Mouse (Mus musculus): ENCODE results near the gene Coq10a. TPM values are rescaled to one million over a fixed set of nuclear protein-coding genes. Genes with fewer than 3 reads are reported as not detected.

The Coq10a gene
- polyA plus RNA-seq, 1 experiment from 2014 or later = 12.9 TPM

DNA sequence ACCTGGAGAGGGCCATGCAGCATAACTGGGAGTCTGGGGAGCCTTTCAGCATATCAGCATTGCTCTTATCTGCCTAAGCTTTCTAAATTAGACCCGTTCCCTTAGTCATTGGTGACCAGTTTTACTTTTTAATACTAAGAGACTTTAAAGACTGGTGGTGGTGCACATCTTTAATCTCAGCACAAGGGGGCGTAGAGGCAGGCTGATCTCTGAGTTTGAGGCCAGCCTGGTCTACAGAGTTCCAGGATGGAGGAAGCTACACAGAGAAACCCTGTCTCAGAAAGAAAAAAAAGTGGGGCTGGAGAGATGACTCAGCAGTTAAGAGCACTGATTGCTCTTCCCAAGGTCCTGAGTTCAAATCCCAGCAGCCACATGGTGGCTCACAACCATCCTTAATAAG lies 28.5 kb downstream of the Coq10a start:
- Histone ChIP-seq H3K4me3 (ENCODE audit: low read depth, low read length) (no peak overlapping the region), H3K4me2 (replicated peaks; ENCODE audit: low read depth) (no peak overlapping the region), H3K27me3 (ENCODE audit: control insufficient read depth, insufficient read depth, low read length) (no peaks in the 10 kb centered on the region), H3K4me1 (replicated peaks; ENCODE audit: control insufficient read depth, insufficient read depth) (peaks cover 3% of the 10 kb centered on the region; the same call in 1 of the 2 replicates), H3K9ac (ENCODE audit: low read length) (peak overlapping the region; percentile 18; the same call in 1 of the 2 replicates), H3K36me3 (ENCODE audit: control insufficient read depth, insufficient read depth, low read length) (no peaks in the 10 kb centered on the region), H3K27ac (replicated peaks) (no peak overlapping the region), H3K9me3 (ENCODE audit: control insufficient read depth, low read length) (no peaks in the 10 kb centered on the region)
- no peak for ATAC-seq (ENCODE audit: low FRiP score, low TSS enrichment)
- WGBS = 80% methylated on average over 2 of the region's 2 CpGs
- TF ChIP-seq EP300 (optimal IDR thresholded peaks at IDR 0.05) = no peak
- TF ChIP-seq CTCF (IDR thresholded peaks at IDR 0.05; ENCODE audit: low read depth) = peak; percentile 64
- no peak for DNase-seq (ENCODE audit: low spot score)

DNA sequence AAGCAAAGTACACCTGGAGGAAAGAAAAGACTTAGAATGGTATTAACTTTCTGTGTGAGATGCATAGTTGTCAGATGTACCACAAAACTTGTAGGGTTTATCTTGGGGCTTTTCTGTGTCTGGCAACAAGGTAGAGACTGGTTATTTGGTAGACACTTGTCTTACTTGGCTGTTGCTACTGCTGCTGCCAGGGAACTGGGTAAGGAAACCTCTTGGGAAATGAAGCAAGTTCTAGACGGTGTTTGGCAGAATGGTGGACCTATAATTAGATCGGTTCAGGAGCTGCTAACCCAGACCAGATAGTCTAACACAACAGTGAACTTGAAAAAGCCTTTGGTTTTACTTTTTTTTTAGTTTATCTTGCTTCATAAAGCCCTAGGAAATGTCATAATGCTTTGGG lies 29.8 kb downstream of the Coq10a start:
- H3K9ac ChIP-seq (ENCODE audit: low read length) = peak overlapping the region; percentile 89; the same call in 1 of the 2 replicates
- peak overlapping the region; percentile 84 for H3K4me3 ChIP-seq (ENCODE audit: low read depth, low read length)
- TF ChIP-seq EP300 (optimal IDR thresholded peaks at IDR 0.05) (no peak), CTCF (IDR thresholded peaks at IDR 0.05; ENCODE audit: low read depth) (no peak)
- H3K9me3 ChIP-seq (ENCODE audit: control insufficient read depth, low read length) = no peaks in the 10 kb centered on the region
- peak overlapping the region; percentile 85 for H3K4me2 ChIP-seq (replicated peaks; ENCODE audit: low read depth)
- WGBS = 44% methylated on average over 2 of the region's 2 CpGs
- H3K4me1 ChIP-seq (replicated peaks; ENCODE audit: control insufficient read depth, insufficient read depth) = peaks cover 3% of the 10 kb centered on the region; the same call in 1 of the 2 replicates
- DNase-seq (ENCODE audit: low spot score) (no peak), ATAC-seq (ENCODE audit: low FRiP score, low TSS enrichment) (no peak)
- H3K27ac ChIP-seq (replicated peaks) = peak overlapping the region; percentile 97; the same call in 1 of the 2 replicates
- no peaks in the 10 kb centered on the region for H3K36me3 ChIP-seq (ENCODE audit: control insufficient read depth, insufficient read depth, low read length)
- no peaks in the 10 kb centered on the region for H3K27me3 ChIP-seq (ENCODE audit: control insufficient read depth, insufficient read depth, low read length)

GRCm38 (mm10) chr10:128338415-128338814 lies 30.4 kb downstream of the Coq10a start:
- Histone ChIP-seq H3K9me3 (ENCODE audit: control insufficient read depth, low read length) (no peaks in the 10 kb centered on the region), H3K4me2 (replicated peaks; ENCODE audit: low read depth) (peak overlapping the region; percentile 85), H3K4me1 (replicated peaks; ENCODE audit: control insufficient read depth, insufficient read depth) (peaks cover 3% of the 10 kb centered on the region; the same call in 1 of the 2 replicates), H3K36me3 (ENCODE audit: control insufficient read depth, insufficient read depth, low read length) (no peaks in the 10 kb centered on the region), H3K9ac (ENCODE audit: low read length) (peak overlapping the region; percentile 89), H3K4me3 (ENCODE audit: low read depth, low read length) (peak overlapping the region; percentile 84), H3K27me3 (ENCODE audit: control insufficient read depth, insufficient read depth, low read length) (no peaks in the 10 kb centered on the region), H3K27ac (replicated peaks) (peak overlapping the region; percentile 97)
- TF ChIP-seq CTCF (IDR thresholded peaks at IDR 0.05; ENCODE audit: low read depth) (no peak), EP300 (optimal IDR thresholded peaks at IDR 0.05) (no peak)
- 11% methylated on average over 5 of the region's 5 CpGs for WGBS
- ATAC-seq (ENCODE audit: low FRiP score, low TSS enrichment) (peak; percentile 43), DNase-seq (ENCODE audit: low spot score) (no peak)

- Histone ChIP-seq H3K4me3 (ENCODE audit: low read depth, low read length) (peak within 1 kb of the TSS; percentile 84), H3K4me1 (replicated peaks; ENCODE audit: control insufficient read depth, insufficient read depth) (peaks cover 3% of the 10 kb centered on the region; the same call in 1 of the 2 replicates), H3K36me3 (ENCODE audit: control insufficient read depth, insufficient read depth, low read length) (no peaks in the 10 kb centered on the region), H3K9ac (ENCODE audit: low read length) (peak within 1 kb of the TSS; percentile 89), H3K27ac (replicated peaks) (peak within 1 kb of the TSS; percentile 97), H3K27me3 (ENCODE audit: control insufficient read depth, insufficient read depth, low read length) (no peaks in the 10 kb centered on the region), H3K9me3 (ENCODE audit: control insufficient read depth, low read length) (no peaks in the 10 kb centered on the region), H3K4me2 (replicated peaks; ENCODE audit: low read depth) (peak within 1 kb of the TSS; percentile 85)
- TF ChIP-seq CTCF (IDR thresholded peaks at IDR 0.05; ENCODE audit: low read depth) (peak; percentile 12; the same call in 1 of the 2 replicates), EP300 (optimal IDR thresholded peaks at IDR 0.05) (peak; percentile 85)
- peak; percentile 95 for ATAC-seq (ENCODE audit: low FRiP score, low TSS enrichment)
- WGBS = under 1% methylated on average over 58 of the region's 61 CpGs
- DNase-seq (ENCODE audit: low spot score) = peak; percentile 97
Observed at GRCm38 (mm10) chr10:128337306-128338181, 31.3 kb downstream of the Coq10a start, which contains the start of gene Cs. Cs (plus strand) TSS chr10:128337734.

- Histone ChIP-seq H3K9me3 (ENCODE audit: control insufficient read depth, low read length) (no peaks in the 10 kb centered on the region), H3K36me3 (ENCODE audit: control insufficient read depth, insufficient read depth, low read length) (no peaks in the 10 kb centered on the region), H3K27ac (replicated peaks) (peak overlapping the region; percentile 97; the same call in 1 of the 2 replicates), H3K27me3 (ENCODE audit: control insufficient read depth, insufficient read depth, low read length) (no peaks in the 10 kb centered on the region), H3K4me3 (ENCODE audit: low read depth, low read length) (no peak overlapping the region), H3K4me1 (replicated peaks; ENCODE audit: control insufficient read depth, insufficient read depth) (peaks cover 3% of the 10 kb centered on the region; the same call in 1 of the 2 replicates), H3K9ac (ENCODE audit: low read length) (no peak overlapping the region; the same call in 1 of the 2 replicates), H3K4me2 (replicated peaks; ENCODE audit: low read depth) (no peak overlapping the region; the same call in 1 of the 2 replicates)
- ATAC-seq (ENCODE audit: low FRiP score, low TSS enrichment) = no peak
- no peak for DNase-seq (ENCODE audit: low spot score)
- TF ChIP-seq CTCF (IDR thresholded peaks at IDR 0.05; ENCODE audit: low read depth) (no peak), EP300 (optimal IDR thresholded peaks at IDR 0.05) (no peak)
- 74% methylated on average over 3 of the region's 3 CpGs for WGBS
Observed at GRCm38 (mm10) chr10:128336597-128336996, 32.2 kb downstream of the Coq10a start.
